Mouse (Mus musculus) cerebellum, adult 8-10 months (tissue): Measurements from ENCODE around the gene Ak2.

ENCODE experiments used
- DNase-seq: peaks from one replicate; pipeline ENCODE4 v3.0.0; 2022

Gene Ak2

DNA sequence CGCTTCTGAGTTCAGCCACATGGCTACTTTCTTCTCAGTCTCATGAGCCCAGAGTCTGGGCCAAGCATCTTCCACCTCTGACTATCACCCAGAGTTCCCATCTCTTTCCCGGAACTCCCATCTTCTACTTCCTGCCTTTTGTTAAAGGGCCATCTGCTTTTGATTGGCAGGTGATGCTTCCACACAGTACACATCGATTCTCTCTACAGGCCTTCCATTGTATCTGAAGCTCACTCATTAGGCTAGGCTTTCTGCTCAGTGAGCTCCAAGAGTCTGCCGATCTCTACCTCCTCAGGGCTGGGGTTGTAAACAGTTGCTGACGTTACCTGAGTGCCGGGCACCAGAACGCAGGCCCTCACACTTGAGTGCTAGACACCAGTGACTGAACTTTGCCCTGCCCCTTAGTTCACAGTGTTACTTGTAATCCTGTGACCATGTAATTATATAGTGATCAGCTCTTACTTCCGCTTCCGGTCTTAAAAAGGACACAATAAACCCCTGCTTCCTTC is at the start of gene Ak2:
Gene Ak2, plus strand, starts transcription at position 459 of the 509 bp plus-strand sequence.
- no peak for DNase-seq

DNA sequence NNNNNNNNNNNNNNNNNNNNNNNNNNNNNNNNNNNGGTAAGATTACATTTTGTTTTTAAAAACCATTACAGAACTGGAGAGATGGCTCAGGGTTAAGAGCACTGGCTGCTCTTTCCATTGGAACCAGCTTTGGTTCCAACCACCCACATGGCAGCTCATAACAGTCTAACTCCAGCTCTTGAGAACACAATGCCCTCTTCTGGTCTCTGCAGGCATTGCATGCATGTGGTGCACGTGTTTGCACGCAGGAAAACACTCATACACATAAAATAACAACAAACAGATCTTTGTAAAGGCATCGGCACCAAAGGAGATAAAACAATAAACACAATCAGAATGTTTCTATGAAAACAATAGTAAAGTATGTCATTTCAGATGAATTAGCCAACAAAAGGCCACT is 49.4 kb upstream of the Ak2 start:
- DNase-seq = no peak

DNA sequence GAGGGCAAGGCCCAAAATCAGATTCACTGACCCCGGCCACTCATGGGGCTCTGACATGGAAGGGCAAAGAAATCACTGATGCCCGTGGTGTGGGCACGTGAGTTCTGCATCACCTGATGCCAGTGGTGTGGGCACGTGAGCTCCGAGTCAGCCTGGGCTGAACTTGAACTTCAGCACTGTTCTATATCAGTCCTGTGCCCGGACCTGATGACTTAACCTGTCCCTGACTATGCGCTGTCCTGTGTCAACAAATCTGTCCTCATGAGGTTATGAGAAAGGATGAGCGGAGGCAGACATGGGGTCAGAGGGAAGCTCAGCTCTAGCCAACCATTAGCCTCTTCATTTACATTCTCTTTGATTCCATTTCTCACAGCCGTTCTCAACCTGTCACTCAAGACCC is 45.0 kb upstream of the Ak2 start:
- DNase-seq = no peak

DNA sequence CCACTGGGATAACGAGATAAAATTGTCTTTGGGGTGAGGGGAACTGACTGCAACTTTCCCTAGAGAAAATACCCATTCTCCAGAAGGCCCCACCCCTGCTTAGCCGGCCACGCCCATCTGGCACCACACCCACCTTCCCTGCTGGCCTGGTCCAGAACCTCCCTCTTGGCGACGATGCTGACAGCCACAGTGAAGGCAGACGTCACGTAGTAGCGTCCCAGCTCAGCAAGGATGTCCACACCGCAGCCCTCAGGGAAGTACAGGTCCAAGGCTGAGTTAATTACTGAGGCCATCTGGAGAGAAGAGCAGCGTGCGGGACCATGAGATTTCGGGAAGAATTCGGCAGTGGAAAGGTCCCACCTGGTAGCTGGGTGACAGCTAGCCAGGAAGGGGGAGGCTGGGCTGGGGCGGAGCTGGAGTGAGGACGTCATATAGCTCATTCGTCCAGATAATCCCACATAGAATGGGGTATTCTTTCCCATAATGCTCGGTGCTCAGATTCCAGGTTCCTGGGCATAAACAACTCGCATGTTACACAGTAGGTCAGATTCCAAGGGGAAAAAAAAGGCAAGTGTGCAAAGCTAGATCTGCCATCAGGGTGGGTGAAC is 44.3 kb upstream of the Ak2 start:
- no peak for DNase-seq

DNA sequence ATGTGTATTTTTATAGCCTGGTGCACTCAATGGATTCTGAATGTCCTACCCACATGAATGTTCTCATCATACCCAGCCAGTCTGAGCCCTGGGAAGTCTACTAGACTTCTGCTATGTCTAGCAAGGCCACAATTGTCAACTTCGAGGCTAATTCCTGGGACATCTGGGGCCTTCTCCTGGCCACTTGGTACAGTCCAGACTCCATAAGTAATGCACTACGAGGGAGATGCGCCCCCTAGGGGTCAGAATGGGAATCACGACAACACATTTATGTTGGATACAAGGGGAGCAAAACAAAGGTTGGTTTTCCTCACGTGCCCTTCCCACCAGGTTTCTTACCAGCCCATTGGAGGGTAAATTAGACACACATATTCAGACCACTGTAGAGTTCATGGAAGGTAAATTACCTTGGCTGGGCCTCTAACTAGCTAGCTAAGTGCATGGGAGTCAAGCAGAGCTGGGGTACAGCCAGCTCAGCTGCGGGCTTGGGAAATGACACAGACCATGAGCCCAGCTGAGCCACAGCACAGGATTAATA is 43.6 kb upstream of the Ak2 start:
- peak; percentile 63 for DNase-seq

DNA sequence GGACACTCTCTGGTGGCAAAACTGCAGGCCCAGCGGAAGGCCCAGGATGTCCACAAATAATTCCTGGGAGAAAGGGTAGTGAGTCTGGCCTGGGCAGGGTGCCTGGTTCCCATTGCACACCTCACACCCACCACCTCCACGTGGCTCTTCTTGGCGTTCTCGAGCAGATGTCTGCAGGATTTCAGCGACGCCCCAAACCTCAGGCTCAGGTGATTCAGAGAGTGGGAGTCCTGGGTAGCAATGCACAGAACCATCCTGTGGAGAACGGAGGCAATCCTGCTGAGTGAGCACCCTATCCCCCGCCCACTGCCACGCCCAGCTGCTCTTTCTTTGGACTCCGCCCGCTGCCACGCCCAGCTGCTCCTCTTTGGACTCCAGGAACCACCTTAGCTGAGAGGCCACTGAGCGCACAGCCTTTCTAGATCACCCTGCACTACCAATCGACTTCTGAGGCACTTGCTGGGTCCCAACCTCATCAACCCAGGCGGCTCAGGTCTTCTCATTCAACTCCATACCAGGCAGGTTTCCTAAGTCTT is 42.2 kb upstream of the Ak2 start:
- no peak for DNase-seq

DNA sequence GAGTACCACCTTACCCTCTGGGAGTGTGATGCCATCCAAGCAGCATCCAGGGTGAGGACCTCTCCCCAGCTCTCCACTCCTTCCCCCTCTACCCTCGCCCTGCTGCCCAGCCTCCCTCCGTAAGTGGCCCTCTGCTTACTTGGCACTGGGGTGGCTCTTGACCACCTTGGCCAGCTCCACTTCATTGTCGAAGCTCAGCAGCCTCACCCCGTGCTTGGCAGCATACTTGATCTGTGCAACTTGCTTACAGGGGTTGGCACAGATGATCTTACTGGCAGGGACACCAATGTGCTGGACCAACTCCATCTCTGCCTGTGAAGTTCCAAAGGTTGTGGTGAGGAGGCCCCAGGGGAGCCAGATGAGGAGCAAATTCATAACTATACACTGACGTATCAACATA is 41.3 kb upstream of the Ak2 start:
- no peak for DNase-seq

DNA sequence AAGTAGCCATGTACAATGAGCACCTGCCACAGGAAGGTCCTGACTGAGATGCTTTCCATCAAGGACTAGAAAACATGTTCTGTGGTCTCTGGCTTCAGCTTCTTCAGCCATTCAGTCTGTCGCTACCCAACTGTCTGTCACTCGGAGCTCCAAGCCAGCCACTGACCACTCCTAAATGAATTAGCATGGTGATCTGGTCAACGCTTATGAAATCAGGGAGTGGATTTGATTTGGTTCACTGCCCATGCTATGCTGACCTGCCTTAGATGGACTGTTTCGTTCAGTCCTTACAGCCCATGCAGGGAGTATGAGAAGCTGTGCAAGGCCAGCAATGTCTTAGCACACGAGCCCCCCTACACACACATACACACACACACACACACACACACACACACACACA is 37.9 kb upstream of the Ak2 start:
- DNase-seq = no peak

DNA sequence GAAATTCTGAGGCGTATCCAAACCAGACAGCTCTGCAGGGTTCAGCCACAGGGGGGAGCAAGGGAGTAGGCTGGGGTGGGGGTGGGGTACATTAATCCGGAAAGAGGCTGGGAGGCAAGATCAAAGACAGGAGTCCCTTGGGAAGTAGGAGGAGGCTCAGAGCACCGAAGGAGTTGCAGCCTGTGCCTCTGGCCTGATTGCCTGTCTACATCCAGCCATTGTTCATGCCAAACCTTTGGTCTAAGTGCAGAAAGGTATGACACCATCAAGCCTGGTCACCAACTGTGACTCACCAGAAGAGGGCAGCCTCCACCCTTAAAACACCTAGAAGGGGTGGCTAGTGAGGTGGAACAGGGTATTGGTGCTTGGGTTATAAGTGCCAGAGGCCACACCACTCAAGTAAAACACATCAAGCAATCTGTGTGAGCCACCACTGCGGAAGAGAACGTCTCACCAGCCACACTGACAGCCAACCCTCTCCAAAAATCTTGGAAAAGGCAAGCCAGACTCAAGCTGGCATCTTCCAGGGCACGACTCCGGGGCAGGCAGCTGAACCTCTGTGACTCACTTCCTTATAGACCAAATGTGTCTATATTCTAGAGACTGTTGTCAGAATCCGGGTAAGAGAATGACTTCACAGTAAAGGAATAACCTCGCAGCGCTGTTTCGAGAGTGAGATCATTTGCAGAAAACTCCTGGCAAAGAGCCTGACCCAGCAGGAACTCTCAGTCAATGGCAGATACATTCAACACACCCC is 34.4 kb upstream of the Ak2 start:
- no peak for DNase-seq

DNA sequence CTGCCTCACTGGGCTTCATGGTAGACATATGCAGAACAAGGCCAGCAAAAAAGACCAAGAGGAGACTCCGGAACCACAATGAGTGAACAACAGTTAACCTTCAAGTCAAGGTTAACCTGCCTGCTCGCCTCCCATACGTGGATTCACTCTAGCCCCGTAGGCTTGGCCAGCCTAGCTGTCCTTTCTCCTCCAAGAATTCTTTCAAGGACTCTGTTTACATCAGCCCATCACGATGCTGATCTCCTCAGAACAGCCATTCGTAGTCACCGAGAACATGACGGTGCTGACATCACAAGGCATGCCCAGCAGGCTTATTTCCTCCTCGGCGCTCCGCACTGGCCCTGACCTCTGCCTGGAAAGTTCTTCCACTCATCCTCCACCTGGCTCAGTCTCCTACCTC is 33.6 kb upstream of the Ak2 start:
- DNase-seq = no peak

DNA sequence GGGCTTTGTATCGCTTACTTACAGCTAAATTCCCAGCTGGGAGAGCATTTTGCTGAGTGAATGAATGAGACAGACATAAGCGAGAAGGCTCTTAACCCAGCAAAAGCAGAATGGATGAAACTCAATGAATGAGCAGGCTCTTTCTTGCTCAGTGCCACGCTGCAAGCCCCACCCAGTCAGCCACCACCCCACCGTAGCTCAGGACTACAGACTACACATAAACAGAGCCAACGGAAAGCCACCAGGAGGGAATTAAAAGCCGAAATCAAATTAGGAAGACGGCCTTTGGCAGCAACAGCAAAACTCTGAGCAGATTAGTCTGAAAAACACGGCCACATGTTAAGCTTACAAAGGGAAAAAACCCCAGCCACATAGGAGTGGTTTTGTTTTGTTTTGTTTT is 32.9 kb upstream of the Ak2 start:
- DNase-seq = no peak

DNA sequence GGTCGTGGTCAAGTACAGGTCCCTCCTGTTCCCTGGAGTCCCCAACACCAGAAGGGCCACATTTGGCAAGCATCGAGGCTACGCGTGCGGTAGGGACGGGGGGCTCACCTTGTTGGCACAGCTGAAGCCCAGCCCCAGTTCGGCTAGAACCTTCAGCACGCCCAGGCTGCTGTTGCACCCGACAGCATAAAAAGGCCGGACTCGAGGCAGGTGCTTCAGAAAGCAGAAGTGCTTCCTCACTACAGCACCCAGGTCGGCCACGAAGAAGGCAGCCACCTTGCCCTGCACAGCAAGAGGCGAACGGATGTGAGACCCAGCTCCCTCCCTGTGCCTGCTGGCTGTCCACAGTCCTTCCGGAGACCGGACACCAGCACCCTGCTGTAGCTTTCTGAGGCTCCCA is 32.1 kb upstream of the Ak2 start:
- DNase-seq = no peak

DNA sequence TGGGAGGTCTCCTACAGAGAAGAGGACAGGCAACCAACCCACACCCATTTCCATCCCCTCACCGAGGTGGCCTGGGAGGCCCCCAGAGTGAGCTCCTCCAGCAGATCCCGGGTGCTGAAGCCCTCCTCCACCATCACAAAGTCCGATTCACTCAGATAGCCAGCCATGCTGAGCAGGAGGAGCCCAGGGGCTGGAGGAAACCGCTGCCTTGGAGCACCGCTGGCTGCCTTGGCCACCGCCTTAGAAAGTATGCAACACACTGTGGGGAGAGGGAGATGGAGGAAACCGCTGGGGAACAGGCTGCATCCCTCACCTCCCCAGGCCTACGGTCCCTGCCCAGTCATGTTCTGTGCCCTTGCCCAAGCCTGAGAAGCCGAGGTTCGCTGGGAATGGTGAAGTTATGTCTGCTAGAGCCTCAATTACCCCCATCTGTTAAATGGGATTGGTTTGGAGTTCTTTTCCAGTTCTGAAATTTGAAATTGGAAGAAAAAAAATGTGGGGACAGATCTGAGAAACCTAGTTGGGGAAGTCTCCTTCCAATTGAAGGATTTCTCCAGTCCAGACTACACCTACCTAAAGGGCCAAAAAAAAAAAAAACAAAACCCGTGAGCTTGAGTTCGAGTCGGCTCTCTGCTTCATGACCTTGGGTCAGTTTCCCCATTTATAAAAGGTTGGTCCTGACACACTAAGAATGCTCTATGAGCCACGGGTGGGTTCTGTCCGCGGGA is 30.3 kb upstream of the Ak2 start:
- DNase-seq = no peak

DNA sequence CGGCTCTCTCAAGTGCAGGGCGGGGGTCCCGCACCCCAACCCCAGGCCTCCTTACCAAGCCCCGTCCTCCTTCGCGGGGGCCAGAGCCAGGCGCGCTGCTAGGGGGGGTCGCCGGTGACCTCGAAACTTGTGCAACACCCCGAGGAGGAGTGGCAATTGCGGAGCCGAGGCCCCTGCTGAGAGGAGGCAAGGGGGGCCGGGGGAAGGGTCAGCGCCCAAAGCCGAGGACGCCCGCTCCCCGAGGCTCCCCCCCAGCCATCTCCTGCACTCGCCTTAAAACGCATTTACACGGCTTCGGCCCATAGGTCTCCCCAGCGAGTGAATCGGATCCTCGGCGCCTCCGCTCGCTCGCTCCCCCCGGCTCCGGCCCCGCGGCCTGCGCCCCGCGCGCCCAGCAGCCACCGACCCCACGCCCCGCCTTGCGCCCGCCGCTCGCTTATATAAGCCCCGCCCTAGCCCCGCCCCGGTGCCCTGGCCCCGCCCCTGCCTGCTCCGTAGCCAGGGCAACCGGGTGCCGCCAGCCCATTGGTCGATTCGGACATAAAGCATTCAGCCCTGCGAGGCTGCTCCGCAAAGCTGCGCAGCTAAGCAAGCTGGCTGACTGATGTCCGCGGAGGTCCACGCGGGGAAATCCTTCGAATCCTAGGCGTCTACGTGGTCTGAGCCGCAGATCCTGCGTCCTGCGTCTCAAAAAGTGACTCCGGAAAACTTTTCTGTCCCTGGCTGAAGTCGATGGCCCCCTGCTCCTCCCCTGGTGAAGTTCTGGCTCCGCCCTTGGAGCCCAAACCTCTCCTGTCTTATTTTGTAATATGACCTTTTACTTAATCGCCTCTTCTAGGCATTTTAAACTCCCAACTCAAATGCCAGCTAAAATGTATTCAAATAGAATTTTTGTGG is 29.5 kb upstream of the Ak2 start, which contains the start of gene Azin2:
Gene Azin2, minus strand, starts transcription at position 414 of the 897 bp plus-strand sequence.
- peak; percentile 92 for DNase-seq

DNA sequence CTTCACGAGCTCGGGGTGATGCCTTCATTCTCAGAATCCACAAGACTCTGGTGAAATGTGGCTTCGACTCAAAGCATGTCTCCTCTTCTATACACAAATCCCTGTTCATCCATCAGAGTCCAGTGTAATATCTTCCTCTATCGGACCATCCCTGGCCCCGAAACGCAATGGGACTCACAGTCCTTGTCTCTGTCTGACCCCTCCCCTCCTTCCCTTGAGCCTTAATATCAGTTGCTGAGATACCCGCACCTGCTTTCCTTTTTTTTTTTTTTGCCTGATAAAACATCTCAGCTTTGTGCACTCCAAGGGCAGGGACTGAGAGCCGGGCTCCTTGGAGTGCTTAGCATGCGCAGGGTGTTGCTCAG is 28.9 kb upstream of the Ak2 start:
- no peak for DNase-seq

DNA sequence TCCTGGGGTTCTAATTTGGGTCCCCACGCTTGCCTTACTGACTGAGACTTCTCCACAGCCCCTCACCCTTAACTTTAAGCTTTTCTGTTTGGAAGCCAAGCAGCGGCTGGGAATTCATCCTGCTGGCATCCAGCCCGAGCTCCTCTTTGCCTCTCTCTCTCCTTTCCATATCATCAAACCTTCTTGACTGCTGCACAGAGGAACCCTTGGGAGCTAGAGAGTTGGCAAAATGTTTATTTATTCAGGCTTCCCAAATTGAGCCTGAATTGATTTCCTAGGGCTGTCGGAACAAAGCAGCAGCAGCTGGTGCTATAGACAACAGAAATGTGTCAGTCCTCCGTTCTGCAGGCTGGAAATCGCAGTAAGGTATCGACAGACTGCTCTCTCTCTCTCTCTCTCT is 25.0 kb upstream of the Ak2 start:
- DNase-seq = no peak

DNA sequence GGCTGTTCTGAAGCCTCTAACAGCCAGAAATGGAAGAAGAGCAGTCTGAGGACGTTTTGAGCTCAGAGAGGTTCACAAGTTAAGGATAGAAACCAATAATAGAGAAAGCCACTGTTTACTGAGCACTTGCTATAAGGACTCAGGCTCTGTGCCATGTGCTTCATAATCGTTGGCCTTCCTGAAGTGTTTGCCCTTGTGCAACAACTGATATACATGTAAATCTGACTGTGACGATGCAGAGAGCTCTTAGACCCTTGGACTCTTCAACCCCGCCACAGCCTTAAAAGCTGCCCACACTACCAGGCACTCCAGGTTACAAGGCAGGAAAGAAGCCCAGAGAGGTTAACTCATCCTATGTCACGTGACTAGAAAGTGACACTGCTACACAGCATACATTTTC is 22.7 kb upstream of the Ak2 start:
- no peak for DNase-seq

DNA sequence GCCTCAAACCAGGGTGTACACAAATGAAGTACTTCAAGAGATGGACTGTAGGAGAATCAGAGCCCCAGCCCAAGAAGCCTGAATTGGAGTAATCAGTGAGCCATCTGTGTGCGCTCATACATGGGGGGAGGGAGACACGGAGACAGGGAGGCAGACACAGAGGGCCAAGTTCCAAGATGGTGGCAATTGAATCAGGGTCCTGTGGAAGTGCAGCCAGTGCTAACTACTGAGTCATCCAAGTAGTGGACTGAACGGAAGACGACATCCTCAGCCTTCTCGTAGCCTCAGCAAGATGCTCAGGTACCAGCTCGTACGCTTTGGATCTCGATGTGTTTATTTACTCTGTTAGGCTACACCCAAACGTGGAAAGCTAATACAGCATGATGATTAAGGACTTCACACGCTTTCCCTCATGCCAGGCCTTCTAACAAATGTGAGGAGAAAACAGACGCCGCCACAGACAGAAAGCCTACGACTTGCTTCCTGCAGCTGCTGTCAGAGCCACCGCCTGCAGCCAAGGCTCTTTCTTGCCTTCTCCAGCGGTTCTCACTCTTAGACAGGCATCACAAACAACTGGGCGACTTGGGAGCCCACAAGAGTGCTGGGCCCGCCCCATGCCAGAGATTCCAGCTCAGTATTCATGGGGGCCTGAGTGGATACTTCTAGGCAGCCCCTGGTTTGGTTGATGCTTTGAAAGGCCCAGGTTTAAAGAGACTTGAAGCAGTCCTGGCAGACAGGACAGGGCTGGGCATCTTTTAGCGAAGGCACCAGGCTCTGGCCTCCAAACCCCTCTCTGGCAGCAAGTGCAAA is 21.9 kb upstream of the Ak2 start:
- DNase-seq = no peak

DNA sequence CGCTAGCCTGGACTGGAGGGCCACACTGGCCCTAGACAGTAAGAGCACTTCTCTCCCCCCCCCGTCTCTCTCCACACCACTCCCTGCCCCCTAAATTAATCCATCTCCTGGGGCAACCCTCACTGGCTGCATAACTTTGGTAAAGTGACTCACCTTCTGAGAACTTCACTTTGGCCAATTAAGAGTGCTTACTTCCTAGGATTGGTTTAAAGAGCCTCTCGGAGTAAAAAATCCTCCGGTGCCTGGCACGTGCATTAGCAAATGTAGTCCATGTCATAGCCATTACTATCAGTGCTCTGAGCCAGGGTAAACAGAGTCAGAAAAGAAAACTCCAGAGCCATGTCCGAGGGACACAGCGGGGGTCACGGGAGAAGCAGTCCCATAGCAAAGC is 21.3 kb upstream of the Ak2 start:
- no peak for DNase-seq

DNA sequence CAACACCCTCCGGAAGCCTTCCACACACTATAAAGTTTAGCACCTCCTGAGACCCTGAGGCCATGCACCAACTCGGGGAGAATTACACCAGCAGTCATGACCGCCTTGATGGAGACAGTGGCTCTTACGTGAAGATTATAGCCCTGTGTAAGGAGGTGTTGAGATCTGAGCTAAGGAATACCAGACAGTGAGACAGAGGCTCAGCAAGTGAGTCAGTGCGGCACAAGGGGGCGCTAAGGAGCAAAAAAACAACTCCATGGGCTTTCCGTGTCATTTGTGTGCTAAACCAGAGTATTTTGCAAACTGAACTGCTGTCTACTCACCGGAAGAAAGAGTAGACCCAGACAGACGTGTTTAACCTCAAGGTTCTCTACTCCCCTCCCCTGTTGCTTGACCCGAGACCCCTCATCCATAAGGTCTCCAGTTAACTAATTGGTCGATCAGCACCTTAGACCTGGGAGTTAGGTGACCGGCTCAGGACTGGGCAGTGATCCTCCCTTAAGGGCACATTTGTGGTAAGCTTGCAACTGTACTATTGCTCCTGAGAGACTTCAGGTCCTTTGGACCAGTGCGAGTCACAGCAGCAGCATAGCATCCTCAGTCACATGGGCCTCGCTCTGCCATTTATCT is 20.6 kb upstream of the Ak2 start:
- DNase-seq = peak; percentile 82

DNA sequence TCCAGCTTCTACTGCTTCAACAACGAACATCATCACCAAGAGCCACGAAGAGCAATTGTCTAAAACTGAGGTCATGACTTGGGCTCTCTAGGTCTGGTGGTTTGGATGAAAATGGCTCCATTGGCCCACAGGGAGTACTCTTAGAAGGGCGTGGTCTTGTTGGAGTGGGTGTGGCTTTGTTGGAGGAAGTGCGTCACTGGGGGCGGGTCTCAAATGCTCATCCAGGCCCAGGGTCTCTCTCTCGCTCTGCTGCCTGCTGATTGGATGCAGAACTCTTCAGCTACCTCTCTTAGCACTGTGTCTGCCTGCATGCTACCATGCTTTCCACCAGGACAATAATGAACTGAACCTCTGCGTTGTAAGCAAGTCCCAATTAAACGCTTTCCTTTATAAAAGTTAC is 17.1 kb upstream of the Ak2 start:
- no peak for DNase-seq
